Mouse (Mus musculus): ENCODE data around the gene Lsp1.

Lsp1 gene

DNA sequence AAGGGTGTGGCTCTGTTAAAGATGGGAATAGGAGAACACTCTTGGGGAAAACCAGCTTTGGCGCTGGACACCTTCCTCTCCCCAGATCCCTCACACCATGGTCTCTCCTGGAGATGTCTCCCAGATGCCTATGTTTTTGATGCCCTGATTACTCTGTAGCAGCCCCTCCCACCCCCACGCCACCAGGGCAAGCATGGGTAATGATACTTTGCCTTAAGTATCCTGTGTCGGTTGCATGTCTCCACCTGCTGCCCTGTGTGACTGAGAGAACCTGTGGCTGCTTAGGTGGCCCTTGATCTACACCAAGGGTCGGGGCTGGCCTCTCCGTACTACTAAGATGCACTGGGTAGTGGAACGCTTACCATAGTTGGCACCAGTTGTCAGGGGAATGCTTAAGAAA lies 17.4 kb downstream of the Lsp1 start:
- DNase-seq = no peak

DNA sequence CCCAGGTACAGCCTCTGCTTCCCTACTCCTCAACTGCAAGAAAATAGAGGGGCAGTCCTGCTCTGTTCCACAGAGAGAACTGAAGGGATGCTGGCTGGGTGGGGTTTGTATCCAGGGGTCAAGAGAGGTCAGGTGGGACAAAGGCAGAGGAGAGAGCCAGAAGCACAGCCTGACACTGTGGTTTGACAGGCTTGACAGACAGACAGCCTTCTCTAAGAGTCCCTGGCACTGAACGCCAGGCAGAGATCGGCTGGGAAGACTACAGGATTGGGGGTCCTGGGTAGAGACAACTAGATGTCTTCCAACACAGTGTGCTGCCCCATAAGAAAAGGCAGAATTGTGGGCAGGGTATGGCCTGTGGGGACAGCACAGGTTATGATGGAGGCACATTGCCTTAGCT lies 18.0 kb downstream of the Lsp1 start:
- no peak for DNase-seq

DNA sequence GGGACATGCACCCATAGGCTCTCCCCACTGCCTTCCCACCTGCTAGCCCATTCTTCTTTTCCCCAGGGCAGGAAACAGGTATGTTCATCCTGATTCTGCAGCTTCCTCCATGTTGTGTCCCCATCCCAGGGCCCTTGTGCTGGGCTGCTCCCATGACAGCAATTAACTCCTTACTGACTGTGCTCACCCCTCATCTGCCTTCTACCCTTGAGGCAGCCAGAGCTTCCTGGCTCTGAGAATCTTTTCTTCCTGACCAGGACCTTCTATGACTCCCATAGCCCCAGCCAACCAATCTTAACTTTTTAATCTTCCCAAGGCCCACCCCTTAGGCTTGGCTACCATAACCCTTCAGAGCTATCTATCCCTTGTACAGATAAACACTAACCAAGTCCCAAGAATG lies 18.7 kb downstream of the Lsp1 start:
- DNase-seq = no peak

DNA sequence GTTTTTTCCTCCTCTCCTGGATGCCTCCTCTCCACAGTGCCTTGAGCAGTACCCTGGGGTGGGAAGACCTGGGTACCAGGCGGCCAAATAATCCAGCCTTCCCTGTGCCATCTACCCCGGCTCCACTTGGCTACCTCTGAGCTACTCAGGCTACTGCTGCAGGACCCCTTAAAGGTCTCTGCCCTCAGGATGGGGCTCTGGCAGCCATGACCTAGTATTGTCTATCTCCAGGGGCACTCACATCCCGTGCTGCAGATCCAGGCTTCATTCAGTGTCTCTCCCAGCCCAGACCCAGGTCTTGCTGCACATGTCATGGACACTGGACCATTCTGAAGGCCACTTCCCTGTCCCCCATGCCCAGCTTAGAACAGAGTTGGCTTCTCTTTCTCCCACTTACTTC lies 19.3 kb downstream of the Lsp1 start:
- no peak for DNase-seq

DNA sequence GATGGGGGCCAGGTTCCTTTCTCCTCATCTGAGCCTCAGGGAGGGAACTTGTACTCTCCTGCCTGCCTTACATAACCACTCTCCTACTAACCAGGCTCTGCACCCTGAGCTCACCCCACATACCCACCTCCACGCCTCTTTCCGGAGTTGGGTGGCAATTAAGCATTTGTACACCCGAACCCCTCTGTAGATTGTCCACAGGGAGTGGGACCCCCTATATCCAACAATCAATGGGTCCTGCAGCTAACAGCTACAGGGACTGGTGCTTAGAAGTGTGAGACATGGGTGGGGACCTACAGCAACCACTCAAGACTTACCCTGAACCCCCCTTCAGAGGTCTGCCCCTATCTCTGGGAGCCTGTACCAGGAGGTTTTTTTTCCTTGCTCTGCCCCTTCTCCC lies 20.1 kb downstream of the Lsp1 start:
- DNase-seq = no peak

DNA sequence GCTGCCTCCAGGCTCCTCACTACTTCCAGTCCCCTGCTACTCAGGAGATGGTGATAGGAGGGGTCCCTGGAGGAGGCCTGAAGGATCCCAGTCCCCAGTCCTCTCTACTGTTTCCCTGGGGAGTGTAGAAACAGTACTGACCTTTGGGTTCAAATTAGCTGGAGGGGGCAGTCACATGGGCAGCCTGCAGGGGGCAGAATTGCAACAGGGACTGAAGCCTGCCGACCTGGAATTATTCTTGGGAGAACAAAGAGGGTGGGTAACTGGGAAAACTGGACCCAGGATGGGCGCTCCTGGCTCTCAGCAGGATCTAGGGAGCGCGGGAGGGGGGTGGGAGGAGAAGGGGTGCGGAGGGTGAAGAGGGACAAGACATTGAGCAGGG lies 20.6 kb downstream of the Lsp1 start:
- peak; percentile 44 to 51 for DNase-seq

DNA sequence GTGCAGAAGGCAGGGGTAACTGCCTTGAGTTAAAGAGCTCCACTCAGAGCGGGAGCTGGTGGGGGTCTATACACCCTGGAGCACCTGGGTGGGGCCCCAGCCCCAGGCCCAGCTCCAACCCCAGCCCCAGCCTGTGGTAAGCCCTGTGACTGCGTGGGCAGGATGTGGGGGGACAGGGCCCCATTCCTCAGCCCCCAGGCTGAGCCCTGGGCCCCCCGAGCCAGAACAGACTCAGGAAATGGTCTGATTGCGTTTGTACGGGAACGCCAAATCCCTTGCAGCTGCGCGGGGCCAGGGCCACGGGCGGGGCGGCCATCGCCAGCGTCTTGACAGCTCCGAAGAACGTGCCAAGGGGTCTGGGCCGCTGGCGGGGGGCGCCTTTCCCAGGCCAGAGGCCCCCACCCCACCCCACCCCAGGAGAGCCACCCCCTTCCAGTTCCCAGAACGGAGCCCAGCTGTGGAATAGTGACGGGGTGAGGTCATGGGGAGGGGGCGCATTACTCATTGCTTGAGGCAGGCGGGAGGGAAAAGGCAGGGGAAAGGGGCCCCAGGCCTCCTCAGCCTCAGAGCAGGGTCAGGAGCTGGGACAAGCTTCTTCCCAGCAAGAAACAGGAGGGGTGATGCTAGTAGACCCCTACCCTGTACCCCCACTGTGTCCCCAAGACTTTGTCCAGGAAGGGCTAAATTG lies 21.1 kb downstream of the Lsp1 start:
- DNase-seq = no peak

DNA sequence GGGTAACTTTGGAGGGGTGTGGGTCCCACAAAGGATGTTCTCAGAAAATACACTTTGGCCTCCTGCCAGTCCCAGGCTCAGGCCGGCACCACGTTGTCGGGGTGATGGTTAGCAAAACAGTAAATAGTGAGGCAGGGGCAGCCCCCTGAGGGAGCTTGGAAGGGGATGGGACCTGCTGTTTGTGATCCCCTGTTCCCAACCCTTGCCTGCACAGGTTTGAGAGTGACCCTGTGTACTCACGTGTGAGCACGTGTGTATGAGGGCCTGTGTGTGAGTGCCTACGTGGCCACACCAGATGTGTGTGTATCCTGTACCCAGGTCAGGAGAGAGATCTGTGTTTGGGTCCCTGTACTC lies 21.6 kb downstream of the Lsp1 start:
- DNase-seq = no peak

DNA sequence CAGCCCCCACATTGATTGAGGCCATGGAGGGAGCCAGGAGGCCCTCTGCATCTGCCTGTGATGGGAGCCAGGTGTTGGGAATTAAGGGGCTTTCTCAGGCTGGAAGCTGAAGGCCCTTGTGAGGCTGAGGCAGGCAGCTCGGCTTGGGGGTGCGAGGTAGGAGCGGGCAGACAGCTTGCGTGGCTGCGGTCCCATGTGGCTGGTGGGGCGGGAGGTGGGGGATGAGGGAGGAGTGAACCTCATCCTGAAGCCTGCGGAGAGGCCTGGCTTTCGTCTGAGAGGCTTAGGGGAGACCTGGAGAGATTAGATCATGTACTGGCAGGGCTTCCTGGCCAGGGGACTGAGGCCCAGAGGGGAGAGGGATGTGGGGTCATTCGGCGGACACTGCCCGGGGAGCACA lies 22.5 kb downstream of the Lsp1 start:
- DNase-seq = no peak

DNA sequence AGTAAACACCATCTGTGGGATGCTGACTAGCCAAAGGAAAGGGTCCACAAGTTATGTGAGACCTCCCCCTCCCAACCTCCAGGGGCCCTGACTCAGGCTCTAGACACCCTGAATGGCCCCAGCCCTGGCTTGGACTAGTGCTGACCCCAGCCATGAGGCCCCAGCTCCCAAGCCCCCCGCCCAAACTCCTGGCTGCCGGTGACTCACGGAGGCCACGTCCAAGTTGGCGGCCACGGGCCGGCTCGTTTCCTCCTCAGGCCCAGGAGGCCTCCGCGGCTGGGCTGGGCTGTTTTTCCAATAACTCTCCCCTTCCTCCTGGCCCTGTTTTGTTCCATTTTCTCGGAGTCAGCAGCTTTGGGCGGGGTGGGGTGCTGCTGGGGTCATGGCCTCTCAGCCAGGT lies 24.2 kb downstream of the Lsp1 start:
- no peak for DNase-seq

DNA sequence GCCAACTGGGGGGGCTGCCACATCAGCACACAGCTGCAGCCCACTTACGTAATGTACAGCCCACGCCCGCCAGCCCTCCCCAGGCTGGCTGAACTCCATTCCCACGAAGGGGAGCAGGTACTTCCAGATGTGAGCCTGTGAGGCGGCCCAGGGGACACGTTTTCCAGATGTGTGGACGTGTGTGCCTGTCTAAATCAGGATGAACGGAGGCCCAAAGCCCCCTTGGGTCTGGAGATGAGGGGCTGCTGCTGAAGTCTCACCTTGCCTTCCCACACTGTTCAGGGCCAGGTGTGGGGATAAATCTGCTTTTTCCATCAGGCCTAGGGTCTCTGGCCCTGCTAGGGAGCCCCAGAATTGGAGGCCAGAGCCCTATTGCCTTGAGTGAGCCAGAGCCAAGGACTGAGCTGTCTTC lies 26.1 kb downstream of the Lsp1 start:
- DNase-seq = no peak

DNA sequence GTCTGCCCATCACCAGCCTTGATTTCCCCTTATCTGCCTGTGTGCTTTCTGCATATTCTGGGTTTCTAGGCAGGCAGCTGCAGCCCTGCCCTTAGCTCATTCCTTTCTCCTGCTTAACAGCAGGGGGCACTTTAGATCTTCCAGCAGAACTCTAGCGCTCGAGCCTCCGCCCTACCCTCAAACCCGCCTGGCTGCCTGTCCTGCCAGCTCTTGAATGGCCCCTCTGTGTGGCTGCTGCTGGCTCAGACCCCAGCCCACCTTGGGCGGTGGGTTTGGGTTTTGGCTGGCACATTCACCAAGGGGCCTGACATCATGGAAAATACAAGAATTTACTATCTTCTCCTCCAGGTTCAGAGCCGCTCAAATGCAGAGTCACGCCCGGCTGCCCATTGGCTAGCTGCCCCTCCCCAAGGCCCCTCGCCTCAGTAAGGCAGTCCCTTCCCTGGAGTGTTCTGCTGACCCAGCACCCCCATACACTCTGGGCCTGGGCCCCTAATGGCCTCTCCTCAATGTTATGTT lies 26.8 kb downstream of the Lsp1 start:
- DNase-seq = no peak

DNA sequence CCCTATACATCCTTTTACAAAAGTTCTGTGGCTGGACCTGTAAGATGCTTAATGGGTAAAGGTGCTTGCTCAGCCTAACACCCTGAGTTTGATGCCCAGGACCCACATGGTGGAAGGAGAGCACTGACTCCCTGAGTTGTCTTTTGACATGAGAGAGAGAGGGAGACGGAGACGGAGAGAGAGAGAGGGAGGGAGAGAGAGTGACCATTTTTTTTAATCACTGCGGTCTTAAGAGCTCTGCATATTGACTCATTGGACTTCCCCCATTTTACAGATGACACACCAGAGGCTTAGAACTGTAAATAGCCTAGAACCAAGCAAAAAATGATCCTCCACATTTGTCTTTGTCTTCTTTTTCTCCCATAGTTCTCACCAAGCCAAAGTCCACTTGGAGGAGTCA lies 27.4 kb downstream of the Lsp1 start:
- no peak for DNase-seq

DNA sequence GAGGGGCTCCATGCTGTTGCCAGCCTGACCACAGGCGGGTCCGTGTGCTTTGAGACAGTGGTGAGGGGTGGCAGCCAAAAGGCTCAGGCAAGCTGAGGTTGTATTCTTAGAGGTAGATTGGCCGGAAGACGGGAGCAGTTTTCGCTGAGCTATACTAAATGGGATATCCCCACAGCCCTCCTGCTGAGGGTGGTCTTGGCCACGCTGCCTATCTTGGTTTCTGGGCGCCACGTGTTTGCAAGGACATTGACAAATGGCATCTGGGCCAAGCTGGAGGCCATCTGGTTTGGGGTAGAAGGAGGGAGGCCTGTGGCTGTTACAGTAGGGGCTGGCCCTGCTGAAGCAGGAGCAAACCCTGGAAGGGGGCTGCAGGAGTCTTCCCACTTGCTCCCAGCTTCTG lies 32.9 kb downstream of the Lsp1 start:
- no peak for DNase-seq

DNA sequence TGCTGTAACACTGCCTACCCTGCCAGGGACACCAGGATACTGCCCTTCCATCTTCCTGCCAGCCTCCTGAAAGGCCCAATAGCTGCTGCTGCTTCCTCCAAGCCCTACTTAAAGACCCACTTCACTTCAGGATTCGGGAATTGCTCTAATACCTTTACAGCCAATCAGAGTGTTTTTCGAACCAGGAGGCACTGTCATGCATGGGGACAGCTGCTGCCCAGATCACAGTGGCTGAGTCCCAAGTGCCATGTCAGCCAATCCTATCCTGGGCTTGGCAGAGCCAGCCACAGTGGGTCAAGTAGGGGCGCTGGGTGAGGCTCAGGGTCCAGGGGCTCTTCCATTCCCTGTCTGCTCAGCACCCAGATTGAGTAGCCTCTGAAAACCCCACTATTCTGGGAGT lies 35.5 kb downstream of the Lsp1 start:
- no peak for DNase-seq

DNA sequence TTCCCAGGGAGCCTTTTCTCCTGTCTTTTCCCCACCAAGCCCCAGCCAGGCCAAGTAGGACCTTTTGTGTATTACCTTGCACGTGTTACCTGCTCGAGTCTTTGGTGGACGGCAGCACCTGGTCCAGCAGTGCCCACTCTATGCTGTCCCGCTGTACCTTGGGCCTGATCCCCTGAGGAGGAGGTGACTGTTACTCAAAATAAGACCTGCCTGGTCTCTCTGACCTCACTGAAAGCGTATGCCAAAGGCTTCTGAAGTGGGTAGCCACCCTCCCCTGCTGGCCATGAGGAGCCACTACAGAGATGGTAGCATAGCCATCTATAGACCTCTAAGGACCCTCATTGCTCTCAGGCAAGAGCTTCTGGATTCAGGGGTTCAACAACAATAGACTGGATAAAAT lies 36.2 kb downstream of the Lsp1 start:
- no peak for DNase-seq

DNA sequence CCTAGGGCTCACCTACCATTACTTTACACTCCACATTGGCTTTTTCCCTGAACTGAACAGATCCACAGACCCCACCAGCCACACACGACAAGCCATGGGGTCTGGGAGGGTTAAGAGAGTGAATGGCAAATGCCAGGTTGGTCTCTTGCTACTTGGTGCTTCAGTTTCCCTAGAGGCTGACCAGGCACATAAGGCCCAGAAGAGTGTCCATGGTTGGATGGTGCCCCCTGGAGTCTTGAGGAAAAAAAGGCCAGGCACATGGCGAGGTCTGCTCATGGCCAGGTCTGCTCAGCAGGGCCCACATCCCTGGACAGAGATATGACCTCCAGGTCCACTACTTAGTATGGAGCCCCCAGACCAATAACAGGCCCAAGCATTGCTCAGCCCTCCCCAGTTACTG lies 37.2 kb downstream of the Lsp1 start:
- peak; percentile 62 to 65 for DNase-seq

DNA sequence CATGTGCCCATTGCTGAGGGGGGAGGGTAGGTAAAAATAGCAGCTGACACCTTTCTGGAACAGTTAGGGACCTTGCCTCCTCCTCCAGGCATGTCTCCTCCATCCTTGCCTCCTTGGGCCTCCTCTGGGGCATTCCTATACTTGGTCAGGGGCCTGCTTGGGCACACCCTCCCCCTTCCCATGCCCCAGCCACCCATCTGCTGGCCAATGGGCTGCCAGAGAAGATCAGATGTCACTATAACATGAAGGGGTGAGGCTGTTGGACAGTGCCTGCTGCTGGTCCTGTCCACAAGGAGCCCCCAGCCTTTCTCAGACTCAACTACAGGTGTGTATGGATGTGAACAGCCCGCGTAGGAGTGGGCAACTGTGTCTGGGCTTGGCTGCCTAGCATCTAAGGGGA lies 38.0 kb downstream of the Lsp1 start, which contains the start of gene Tnnt3:
Gene Tnnt3 (plus strand): TSS at position 262 of the 400 bp plus-strand sequence.
- DNase-seq = no peak

DNA sequence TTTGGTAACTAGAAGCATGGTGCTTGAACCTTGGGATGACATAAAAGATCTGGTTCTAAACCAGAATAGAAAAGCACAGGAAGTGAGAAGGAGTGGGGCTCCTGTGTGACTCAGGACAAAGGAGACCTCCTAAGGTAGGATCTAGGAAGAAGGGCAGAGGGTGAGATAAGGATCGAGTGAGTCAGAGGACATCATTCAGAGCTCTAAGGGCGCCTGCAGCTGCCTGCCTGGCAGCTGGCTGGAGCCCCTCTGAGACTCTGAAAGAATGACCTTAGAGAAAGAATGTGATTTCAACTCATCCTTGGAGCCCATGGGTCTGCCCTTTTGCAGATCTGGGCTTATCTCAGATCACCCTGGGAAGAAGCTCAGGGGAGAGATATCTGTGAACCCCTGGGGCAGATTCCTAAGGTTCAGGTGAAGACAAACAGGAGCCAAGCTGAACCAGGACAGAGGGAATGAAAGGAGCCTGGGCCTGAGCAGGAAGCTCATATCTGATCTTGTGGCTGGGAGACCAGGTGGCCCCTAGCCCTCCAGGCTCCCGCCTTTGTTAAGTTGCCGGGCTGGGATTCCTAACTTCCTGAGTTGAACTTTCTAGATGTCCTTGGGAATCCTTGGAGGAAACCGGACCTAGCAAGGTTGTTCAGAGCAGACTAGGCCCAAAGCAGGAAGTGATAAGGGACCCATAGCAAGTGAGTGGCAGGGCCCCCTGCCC lies 38.6 kb downstream of the Lsp1 start:
- DNase-seq = no peak

DNA sequence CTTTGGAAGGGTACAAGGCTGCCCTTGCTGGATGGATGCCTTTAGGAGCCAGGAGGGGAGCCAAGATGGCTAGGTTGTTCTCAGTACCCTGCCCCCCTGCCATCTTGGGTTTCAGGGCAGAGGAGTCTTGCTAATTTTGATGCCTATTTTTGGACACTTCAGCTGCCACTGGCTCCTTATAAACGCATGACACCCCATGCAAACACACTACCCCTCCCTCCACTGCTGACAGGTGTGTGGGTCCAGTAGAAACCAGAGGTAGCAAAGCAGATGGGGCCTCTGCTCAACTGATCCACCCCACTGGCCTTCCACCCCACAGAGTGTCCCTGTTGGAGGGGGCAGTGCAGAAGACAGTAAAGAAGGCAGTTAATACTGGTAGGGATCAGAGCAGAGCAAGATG lies 39.4 kb downstream of the Lsp1 start:
- no peak for DNase-seq

DNA sequence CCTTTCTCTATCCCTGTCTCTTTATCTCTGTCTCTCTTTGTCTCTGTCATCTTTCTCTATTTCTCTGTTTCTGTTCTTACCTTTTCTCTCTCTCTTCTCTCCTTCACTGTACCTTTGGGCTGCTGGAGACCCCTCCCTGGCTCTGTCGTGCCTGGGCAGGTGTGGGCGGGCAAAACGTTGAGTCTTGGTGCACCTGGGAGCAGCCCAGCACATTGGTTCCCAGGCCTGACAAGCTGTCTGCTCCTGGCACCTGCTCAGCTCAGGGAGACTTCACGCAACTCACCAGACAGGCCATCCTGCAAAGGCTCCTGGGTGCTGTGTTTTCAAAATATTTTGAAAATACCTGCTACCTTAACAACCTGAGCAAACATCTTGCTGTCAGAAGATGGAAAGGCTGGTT lies 42.6 kb downstream of the Lsp1 start:
- DNase-seq = no peak

DNA sequence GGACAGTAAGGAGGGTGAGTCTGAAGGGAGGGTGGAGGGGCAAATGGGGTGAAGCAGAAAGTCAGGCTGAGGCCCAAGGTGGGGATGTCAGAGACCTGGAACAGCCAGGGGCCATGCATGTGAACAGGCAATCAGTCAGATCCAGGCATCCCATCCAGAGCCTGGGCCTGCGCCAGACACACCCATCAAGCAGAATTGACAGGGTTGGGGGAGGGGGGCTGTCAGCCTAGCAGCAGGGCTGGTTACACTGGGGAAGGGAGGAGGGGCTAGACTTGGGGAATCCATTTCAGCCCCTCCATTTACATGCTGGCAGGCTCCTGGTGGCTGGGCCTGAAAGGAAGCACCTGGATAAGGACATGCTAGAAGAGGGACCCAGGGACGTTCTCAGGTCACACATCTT lies 45.3 kb downstream of the Lsp1 start:
- DNase-seq = no peak

DNA sequence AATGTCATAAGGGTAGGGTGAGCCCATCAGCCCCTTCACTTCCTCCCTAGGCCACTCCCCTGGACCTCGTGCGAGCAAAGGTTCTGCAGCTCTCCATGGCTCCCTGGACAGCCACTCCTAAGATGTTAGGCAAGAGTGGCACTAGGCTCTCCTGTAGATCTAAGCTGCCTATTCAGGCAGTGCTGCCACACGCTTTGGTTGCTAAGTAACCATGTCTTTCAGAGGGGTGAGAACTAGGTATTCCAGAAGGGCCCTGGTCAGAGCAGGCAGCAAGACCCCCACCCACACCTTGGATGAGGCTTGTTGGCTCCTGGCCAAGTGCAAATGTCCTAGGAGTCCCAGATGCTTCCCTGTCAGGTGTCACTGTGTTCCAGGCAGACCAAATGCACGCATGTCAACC lies 45.9 kb downstream of the Lsp1 start:
- no peak for DNase-seq

DNA sequence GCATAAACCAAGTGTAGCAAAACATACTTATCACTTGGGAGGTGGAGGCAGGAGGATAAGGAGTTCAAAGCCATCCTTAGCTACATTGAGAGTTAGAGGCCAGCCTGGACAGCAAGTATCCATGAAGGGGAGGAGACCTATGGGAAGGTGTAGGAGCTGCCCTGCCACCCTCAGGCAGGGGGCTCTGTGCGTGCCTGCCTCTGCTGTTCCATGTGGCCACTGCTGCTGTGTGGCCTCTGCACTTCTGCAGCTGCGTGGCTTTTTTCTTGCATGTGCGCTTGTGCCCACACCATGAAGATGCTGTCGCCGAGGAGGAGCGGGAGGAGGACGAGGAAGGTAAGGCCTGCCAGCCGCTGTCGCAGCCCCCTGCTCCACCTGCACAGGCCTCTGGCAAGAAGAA lies 46.8 kb downstream of the Lsp1 start:
- DNase-seq = no peak

DNA sequence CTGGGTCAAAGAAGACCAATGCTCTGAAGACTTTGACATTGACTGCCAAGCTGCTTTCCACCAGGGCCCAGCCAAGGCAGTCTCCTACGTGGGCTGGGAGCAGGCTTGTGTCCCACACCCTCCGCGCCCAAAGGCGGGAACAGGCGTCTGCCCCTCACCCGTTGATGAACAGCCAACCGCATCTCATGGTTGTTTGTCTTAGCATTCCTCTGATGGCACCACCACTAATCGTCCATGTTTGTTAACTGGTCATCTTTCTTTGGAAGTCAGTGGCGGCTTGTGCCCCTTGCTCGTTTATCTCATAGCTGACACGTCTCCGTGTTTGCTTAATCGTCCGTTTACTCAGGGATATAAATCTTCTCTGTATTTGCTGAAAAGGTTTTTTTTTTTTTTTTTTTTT lies 48.9 kb downstream of the Lsp1 start:
- DNase-seq = no peak
